Mouse (Mus musculus): ENCODE results near the gene Trim8.

The Trim8 gene

DNA sequence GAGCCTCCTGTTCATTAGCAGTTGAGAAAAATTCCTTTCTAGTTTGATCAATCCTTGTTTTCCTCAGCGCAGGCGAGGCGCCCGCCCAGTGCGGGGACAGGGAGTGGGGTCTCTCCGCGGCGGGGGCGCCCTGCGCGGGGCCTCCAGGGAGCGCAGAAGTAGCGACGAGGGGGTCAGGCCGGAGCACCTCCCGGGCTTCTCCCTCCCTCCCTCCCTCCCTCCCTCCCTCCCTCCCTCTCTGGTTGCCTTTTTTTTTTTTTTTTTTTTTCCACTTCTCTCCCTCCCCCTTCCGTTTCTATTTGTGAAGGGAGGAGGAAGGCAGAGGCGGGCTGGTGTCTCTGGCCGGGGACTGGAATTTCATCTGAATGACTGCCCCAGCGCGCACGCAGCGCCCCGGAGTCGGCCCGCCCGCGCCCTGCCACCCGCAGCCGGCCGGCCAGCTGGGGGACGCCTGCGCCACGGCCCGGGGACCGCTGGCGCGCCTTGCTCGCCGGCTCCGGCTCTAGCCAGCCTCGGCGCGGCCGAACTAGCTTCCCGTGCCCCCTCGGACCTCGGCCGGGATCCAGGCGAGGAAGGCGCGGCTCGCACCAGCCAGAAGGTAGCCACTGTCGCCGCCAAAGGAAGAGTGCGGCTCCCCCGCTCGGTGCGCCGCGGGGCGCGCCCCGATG is at the start of gene Trim8:
Trim8 (plus strand) TSS at position 302 of the 668 bp plus-strand sequence.
- DNase-seq (ENCODE audit: low spot score in 2 of 2), result peak; percentile 75 to 78

DNA sequence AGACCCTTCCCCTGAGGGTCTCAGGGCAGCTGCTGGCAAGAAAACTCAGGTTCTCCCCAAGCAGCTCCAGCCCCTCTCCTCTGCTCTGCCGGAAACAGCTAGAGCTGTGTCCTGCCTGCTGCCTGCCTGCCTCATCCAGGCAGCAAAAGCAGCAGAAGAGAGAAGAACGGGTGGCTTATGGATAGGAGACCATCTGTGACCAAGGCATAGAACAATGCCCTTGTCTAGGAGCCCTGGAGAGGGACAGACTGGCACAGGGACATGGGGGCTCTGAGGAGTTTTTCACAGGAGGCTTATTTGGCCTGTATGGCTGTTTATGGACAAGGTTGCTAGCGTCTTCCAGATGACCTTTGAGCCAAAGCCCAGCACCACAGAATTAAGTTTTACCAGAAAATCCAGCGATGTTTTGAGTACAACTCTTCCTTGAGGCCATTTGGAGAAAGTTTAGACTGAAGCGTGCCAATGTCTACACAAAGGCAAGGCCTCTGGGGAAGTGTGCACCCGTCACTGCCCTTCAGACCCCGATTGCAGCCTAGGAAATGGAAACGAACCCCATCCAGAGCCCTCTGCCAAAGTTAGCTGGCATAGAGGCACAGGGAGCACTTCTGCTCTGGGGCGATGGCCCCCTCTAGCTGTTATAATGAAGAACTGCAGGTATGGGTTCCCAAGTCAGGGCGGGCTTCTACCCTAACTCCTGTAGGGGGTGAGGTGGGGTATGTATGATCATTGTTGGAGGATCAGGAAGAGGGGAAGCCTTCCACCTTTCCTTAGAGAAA is 49.3 kb upstream of the Trim8 start:
- peak; percentile 53 for DNase-seq (ENCODE audit: low spot score in 2 of 2)

DNA sequence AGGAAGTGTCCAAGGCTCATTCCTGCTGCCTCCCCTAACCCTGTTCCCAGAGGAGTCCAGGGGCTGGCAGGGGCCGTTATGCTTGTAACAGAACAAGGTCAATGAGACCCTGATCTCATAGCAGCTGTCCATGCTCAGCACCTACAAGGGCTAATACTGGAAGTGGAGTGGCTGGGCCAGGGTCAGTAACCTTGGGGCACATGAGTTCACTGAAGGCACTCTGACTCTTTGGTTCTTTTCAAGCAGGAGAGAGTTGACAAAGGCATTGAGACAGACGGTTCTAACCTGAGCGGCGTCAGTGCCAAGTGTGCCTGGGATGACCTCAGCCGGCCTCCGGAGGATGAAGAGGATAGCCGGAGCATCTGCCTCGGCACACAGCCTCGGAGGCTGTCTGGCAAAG is 48.6 kb upstream of the Trim8 start:
- no peak for DNase-seq (ENCODE audit: low spot score in 2 of 2)

DNA sequence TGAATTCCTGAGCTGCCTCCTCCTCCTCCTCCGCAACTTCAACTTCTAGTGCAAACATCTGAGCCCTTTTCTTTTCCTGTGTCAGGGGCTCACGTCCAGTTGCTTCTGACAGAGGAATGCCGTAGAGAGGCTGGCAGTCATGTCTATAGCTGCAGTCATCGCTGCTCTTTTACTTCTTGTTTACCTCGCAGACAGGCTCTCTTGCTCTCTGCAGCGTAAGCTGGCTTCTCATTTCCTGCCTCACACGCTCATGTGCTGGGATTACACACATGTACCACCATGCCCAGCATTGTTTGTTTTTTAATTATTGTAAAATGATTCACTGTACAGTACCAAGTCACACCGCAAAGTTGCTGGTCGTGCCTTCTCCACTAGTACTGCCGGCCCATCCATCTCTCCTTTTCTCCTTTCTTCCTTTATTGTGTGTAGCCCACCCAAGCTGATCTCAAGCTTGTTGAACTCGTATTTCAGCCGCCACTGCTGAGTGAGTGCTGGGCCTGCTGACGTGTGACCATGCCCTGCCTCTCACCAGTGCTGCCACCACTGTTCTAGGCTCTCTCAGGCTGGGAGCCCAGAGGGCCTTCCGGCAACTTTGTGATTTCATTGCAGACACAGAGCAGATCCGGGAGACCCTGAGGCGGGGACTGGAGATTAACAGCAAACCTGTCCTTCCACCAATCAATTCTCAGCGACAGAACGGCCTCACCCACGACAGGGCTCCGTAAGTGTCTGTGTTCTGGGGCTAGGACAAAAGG is 47.2 kb upstream of the Trim8 start:
- DNase-seq (ENCODE audit: low spot score in 2 of 2), result no peak

DNA sequence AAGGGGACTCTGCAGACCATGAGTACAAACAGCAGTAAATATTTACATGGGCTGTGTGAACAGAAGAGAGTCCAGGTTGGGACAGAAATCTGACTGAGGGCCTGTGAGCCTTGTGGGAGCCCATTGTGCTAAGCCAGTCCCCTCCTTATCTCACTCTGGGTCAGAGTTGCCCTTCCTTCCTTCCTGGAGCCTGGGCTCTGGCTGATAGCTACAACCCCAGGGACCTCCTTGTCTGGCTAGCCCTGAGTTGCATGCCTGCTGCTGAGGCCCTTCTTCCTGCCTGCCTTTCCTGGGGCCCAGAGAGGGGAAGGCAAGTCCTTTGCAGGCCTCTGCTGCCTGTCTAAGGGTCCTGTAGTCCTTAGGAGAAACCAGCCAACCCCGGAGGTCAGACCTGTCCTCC is 46.5 kb upstream of the Trim8 start:
- DNase-seq (ENCODE audit: low spot score in 2 of 2), result no peak

DNA sequence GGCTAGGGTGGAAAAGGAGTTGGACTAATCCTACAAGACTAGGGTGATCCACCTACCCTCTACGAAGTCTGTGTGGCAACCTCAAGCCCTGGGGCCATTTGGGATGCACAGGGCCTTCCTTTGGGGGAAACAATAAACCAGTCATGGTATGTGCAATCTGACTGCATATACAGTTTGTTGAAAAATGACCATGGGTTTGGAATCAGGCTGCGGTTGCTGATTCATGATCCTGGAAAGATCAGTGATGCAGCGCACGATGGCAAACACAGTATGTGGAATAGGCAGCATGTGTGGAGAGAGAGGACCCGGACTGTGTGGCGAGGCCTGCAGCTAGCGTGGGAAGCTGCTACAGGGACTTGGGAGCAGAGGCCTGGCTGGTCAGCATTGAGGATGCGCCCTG is 45.9 kb upstream of the Trim8 start:
- no peak for DNase-seq (ENCODE audit: low spot score in 2 of 2)

DNA sequence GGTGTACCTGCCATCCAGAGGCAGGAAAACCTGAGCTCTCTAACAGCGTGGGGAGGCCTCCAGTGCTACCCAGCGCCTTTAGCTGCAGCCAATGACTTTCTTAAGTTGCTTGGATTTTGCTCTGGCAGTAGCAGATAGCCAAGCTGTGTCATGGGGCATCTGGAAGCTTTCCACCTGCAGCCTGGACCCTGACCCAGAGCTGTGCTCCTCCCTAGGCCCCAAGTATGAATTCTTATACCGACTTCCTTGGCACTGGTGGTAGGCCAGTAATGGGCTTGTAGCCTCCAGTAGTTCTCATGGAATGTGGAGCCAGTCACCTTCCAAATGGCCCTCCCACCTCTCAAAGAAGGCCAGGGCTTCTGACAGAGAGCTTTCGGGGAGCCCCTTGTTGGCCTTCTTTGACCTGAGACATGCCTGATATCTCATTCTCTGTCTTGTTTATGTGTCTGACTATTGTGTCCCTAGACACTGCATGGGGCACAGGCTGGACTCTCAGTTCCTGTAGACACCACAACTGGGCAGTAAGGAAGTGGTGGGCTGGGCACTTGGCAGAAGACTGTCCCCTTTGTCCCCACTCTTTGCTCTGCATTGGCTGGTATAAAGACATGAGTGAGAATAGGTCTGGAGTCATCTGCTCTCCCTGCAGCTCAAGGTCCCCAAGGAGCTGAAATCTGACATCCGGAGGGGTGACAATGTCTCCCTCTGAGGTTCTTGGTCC is 45.3 kb upstream of the Trim8 start:
- no peak for DNase-seq (ENCODE audit: low spot score in 2 of 2)

DNA sequence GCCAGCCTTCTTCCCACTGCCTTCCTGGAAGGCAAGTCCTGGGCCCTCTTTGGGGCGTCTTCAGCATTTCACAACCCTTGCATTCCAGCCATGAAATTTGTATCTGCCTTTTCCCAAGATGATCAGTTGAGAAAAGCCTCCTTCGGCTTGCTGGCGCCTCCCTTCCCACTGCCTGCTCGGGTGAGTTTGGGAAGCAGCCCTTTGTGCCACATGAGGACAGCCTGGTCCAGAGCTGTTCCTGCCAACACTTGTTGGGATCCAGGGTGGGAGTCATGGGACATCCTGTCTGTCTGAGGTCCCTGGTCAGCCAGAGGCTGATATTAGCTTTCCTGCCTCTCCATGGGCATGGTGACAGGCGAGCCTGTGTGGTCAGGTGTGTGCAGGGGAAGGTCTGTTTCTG is 43.7 kb upstream of the Trim8 start:
- no peak for DNase-seq (ENCODE audit: low spot score in 2 of 2)

DNA sequence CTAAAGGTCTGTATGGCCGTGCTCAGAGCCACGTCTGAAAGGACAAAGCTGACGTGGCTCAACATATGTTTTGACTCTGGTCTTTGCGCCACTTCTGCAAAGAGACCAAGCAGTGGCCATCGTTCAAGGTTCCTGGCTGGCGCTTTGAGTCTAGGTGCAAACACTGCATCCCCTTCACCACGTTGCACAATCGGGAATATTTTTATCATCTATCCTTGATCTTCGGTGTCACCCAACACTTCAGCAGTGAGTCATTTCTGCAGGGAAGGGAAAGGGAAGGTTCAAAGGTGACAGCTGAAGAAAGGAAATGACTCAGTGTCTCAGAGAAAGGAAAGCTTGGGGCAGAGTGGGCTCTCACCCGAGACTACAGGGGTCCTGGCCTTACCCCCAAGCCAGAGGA is 42.2 kb upstream of the Trim8 start:
- no peak for DNase-seq (ENCODE audit: low spot score in 2 of 2)

DNA sequence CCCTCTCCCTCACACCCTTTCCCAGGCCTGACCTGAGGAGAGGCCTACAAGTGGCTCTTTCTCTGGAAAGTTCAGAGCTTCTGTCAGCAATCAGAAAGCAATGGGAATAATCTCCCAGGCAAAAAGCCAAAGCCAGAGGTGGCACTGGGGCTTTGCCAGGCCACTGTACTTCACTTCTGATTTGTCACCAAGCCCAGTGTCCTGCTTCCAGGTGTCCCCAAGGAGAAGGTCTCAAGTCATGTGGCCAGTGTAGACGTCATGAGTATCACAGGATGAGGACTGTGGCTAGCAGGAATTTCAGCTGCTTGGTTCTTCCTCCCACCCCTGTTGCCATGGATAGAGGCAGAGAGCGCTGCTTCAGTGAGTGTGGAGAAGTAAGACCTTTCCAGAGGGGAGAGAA is 41.6 kb upstream of the Trim8 start:
- no peak for DNase-seq (ENCODE audit: low spot score in 2 of 2)

DNA sequence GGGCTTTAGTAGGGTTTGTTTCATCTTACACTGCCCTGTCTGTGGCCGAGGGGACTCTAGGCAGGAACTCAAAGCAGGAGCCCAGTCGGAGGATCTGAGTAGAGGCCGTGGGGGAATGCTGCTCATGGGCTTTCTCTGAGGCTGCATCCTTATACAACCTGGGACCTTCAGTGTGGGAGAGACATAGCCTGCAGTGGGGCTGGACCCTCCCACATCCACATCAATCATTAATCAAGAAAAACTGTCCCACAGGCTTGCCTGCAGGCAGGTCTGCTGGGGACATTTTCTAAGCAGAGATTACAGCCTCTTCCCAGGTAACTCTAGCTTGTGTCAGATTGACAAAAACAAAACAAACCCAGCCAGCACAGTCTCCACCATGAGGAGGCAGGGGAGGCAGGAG is 38.9 kb upstream of the Trim8 start:
- DNase-seq (ENCODE audit: low spot score in 2 of 2), result no peak

DNA sequence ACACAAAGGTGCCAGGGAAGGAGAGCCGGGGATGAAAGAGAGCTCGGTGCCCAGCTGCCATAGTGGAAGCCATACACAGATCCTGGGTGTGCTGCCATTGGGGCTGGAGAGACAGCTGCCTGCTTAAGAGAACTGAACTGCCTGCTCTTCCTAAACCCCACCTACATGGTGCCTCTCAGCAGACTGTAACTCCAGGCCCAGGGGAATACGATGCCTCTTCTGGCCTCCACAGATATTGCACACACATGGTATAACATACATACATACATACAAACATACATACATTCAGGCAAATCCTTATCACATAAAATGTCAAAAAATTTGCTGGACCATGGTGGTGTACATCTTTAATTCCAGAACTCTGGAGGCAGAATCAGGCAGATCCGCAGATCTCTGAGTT is 38.1 kb upstream of the Trim8 start:
- DNase-seq (ENCODE audit: low spot score in 2 of 2), result no peak

DNA sequence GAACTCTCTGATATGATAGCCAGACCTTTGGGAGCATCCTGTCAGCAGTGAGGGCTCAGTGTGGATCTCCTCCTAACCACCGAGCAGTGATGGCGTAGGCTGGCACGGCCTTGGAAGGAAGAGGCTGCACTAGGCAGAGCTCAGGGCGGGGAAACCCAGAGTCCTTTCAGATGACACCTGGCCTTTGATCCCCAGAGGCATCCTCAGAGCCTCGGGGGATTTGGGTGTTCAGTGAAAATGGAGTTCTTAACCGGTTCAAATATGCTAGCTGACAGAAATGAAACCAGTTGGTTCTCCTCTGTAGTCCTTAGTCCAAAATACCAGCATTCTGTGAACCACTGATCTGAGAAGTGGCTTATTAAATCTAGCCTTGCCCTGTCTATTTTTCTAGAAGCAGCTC is 35.3 kb upstream of the Trim8 start:
- no peak for DNase-seq (ENCODE audit: low spot score in 2 of 2)

DNA sequence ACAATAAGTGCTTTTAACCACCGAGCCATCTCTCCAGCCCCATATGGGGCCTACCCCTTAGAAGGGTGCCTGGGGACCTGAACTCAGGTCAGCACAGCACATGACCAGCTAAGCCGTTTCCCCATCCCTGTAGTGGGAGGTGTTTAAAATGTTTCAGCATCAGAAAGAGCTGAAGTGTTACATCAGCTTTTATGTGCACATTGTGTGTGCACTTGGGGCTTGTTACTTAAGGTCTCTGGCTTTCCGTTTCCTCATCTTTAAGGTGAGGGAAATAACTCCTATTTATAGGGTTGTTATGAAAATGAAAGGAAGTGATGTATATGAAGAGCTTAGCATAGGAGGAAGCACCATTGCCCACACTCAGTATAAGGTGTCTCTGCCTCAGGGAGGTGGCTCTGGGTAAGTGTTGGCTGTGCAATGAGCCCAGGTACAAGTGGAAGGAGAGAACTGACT is 34.4 kb upstream of the Trim8 start:
- no peak for DNase-seq (ENCODE audit: low spot score in 2 of 2)

DNA sequence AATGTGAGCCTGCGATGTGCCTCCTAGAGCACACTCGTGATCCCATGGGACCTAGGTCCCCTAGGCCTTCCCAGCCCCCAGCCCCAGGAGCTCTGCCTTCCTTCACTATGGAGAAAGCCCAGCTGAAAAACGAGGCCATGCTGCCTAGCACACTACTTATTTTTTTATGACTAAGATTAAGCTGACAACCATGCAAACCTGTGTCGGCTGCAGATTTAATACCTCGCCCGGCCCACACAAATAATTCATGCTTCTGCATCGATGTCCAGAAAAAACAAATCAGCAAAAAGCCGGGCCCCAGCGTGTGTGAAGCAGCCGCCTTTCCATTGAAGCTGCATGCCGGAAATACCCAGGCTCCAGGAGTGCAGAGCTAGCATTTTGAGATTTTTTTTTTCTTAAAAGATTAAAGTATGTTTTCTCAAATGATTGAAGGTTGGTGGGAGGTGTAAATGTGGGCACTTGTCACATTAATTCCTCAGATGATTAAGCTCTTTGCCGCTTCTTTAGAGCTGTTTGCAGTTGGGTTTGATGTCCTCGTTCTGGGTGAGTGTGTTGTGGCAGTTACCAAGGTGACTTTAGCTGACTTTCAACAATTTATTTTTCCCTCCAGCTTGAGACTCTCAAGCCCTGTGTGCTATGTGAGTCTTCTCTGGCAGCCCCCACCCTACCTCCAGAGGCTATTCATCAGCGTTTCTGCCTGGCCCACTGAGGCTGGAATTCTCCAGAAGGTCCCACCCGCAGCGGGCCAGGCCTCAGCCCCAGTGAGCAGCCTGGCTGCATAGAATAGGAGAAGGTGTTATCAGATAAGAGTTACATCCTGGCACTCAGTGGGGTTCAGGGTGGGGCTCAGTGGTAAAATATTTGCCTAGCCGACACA is 30.9 kb upstream of the Trim8 start:
- DNase-seq (ENCODE audit: low spot score in 2 of 2), result peak; percentile 23 to 44

DNA sequence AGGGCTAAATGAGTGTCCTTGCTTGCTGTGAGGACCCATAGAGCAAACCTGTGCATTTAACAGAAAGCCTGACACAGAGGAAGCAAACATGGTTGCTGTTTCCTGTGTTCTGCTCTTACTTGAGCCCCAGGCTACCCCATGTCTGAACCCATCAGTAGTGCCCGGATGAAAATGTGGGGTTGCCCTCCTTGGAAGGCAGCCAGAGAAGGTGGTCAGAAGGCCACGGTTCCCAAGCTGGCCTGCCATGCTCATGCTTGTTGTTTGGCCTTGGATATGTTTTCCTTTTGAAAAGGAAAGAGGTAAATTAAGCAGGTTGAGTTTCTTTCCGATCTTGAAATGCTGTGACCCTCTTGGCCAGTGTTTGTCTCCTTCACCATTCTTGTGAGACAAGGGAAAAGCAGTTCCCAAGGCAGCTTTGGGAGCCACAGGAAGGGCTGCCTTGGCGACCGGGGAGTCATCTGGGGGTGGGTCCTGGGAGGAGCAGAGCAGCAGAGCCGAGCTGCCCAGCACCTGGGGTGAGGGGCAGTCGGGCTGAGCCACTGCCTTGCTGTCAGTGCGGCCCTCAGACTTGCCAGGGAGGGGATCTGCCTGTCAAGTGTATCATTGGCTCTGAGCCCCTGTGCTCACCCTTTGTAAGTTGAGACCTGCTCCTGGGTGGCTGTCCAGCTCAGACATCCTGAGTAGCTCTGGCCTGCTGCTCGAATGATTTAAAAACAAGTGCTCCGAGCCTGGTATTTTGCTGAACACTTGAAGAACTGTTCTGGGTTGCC is 30.0 kb upstream of the Trim8 start:
- DNase-seq (ENCODE audit: low spot score in 2 of 2), result no peak

DNA sequence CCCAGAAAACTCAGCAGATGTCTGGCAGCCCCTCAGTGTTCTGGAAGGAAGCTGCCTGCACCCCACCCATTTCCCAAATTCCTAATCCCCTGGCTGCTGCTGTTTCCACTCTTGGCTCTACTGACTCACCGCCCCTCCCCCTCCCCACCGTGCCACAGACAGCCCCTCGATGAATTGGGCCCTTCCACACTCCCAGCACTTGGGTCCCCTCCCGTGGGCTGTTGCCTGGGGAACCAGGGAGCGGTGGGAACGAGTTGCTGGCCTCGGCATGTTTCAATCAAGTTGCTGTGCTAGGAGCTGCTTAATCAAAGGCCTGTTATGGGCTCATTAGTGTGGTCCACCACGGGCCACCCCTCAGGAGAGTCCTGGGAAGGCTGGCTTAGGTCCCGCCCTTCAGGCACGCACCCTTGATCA is 24.1 kb upstream of the Trim8 start:
- DNase-seq (ENCODE audit: low spot score in 2 of 2), result no peak

DNA sequence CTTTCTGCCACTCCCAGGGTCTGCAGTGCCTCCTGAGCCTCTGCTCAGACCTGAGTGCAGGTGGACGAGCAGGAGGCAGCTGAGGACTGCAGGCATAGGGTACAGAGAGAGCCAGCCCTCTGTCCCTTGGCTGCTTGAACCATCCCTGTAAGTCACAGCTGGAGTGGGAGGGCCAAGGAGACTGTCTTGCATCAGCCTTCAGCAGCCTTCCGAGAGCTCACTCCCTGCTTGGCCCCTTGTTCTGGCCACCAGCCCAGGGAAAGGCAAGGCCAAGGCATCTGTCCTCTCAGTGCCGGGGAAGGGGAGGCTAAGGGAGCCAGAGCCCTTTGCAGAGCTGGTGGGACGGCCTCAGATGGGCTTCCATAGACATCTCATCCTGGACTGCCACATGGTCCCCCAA is 23.3 kb upstream of the Trim8 start:
- no peak for DNase-seq (ENCODE audit: low spot score in 2 of 2)

DNA sequence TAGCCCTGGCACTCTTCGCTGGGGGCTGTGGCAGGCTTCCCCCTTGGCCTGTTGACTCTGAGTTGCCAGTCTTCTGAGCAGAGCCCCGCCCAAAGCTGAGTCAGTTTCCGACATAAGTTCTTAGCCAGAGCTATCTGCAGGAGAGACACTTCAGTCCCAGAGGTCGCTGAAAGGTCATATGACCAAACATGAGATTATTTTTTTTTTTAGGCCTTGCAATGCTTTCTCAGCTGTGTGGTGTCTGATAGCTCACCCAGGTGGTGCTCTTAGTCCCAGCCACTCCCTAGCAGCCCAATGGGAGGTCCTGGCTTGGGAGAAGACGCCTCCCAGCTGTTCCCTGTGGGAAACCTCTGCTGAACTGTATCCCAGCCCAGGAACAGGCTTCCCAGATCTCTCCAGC is 22.7 kb upstream of the Trim8 start:
- DNase-seq (ENCODE audit: low spot score in 2 of 2), result no peak

DNA sequence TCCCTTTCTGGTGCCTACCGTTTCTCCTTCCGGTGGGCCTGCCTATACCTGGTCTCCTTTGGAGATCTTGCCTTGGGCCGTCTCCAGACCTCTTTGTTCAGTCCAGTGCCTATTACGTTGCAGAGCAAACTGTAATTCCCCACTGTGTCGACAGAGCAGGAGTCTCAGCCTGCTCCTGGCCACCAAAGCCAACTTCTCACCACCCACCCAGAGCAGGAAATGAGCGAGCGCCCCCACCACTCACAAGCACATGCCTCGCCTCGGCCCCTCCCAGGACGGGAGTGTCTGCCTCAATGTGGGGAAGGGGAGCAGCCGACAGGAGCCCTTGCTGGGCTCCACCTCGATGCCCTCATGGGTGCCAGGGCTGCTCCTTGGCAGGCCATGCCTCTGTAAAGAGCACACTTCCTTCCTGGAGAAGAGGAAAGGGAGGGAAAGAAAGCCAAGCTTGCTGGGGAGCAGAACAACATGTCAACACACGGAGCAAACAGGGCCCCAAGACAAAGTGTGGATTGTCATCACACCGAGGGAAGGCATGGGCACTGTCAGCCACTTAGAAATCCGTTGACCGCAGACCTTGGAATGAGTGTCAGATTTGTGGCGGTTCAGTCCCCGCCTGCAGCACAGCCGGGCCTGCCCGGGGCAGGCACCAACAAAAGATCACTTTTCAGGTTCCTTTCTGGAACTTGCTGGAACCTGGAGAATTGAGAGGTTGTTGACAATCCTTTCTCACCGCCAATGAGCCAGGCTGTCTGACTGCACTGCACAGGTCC is 22.0 kb upstream of the Trim8 start:
- no peak for DNase-seq (ENCODE audit: low spot score in 2 of 2)

Measured in right cerebral cortex, adult 2 months (tissue).